Mouse (Mus musculus): ENCODE measurements around the gene Slc37a1.
"Not testable (repeated sequence)": the region's sequence is repeated elsewhere in the genome, so short reads cannot be mapped to it uniquely, and the experiment has no call there.

Slc37a1 gene

GRCm38 (mm10) chr17:31268016-31268415, 18.6 kb upstream of the Slc37a1 start:
- no peak for DNase-seq (ENCODE audit: low read depth)

- no peak for DNase-seq (ENCODE audit: low read depth)
Observed at GRCm38 (mm10) chr17:31269761-31270160, 16.8 kb upstream of the Slc37a1 start.

DNA sequence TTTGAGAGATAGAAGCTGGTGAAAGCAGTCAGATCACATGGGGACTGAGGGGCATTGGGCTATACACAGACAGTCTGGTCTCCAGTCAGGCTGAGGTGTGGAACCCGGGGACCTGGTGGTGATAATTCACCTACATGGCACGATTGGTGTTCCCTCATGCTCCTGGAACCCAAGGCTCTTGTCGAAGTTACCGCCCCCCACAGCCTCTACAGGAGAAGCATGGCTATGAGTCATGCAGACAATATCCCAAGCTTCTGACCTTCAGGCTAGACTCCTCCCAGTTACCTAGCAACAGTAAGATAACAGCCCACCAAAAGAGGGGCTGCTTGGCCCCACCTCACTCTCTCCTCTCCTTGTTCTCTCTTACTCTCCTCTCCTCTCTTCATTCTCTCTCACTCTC, 16.3 kb upstream of the Slc37a1 start:
- DNase-seq (ENCODE audit: low read depth): no peak

DNA sequence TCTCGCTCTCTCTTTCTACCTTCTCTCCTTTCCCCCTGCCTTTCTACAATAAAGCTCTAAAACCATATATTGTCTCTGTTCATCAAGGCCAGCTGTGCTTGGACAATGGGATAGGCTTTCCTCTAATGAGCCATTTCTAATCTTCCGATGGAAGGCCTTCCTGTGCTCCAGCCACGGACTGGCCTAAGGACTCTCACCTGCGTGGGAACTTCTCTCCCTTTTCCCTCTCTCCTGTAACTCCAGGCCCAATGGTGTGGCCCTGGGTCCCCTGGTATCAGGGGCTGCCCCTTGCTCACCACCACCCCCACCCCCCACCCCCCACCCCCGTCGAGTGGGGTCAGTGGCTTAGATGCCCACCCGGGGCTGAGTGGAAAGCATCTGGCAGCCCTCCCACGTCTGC, 15.9 kb upstream of the Slc37a1 start:
- DNase-seq (ENCODE audit: low read depth): not testable (repeated sequence)

GRCm38 (mm10) chr17:31271136-31271851, 15.3 kb upstream of the Slc37a1 start:
- DNase-seq (ENCODE audit: low read depth): no peak

DNA sequence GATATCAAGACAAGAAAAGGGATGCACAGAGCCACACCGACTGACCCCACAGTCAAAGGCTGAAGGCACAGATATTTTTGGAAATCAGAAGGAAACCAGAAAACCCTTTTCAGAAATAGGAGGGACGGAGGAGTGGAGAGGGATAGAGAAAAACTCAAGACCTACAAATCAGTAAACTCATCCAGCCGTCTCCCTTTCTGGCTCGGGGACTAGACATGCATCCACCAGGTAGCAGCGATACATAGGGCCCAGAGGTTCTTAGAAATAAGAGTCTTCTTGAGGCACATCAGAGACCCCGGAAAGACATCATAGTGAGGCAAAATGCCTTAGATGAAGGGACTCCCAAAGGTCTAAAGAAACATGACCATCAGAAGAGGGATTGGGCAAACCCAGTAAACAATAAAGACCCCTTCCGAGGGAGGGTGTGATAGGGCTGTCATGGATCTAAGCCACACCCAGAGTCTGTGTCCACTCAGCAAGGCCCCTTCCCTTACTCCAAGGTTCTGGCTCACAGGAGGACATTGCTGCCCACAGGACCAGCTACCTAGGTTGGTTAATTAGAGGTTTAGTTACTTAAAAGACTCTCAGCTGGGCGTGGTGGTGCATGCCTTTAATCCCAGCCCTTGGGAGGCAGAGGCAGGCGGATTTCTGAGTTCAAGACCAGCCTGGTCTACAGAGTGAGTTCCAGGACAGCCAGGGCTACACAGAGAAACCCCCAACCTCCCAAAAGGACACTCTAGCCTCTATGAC, 14.0 kb upstream of the Slc37a1 start:
- DNase-seq (ENCODE audit: low read depth): no peak

GRCm38 (mm10) chr17:31273631-31274030, 13.0 kb upstream of the Slc37a1 start:
- no peak for DNase-seq (ENCODE audit: low read depth)

- no peak for DNase-seq (ENCODE audit: low read depth)
Observed at GRCm38 (mm10) chr17:31275181-31275580, 11.4 kb upstream of the Slc37a1 start.

- DNase-seq (ENCODE audit: low read depth): no peak
Observed at GRCm38 (mm10) chr17:31276207-31276921, 10.2 kb upstream of the Slc37a1 start.

DNA sequence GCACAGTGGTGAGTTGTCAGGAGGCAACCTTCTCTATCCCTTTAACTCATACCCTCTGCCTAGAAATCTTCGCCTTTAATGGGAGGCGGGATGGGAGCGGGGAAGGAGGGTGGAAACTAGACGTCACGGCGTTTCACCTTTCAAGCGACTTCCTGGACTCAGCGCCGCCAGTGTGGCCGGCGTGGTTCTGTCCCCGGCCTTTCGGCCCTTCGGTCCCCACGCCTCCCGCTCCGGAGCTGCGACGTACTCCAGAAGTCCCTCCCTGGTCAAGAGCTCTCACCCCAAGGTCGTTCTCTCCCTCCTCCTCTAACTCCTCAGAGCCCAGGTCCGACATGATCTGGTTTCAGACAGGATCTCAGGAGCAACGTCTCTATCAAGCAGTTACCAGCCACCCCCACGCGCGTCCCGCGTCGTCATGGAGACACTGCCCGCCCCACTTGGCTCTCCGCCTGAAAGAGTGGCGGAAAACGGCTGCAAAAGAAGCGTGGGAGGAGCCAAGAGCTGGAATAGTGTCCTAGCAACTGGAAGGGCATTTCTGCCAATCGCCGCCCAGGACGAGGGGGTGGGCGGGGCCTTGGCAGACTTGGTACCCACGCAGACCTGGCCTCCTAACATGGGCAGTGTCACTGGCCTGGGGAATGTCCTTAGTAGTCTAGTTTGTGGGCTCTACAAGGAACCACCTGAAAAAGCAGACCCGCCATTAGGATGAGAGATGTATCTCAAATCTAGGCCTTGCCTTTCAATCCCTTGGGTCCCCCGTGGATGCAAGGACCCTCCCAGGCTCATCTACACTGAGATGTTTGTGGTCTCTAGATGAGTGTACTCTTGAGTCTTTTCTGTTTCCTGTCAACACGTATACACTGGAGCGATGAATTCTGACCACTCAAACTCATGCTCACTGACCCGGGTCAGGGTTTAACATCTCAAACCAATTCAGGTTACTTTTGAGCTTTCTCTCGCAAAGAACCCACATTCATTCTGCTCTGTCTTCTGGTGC, 9.4 kb upstream of the Slc37a1 start, which contains the start of gene Rsph1:
Gene Rsph1 (minus strand): TSS at position 462 of the 997 bp plus-strand sequence.
- DNase-seq (ENCODE audit: low read depth): no peak

DNA sequence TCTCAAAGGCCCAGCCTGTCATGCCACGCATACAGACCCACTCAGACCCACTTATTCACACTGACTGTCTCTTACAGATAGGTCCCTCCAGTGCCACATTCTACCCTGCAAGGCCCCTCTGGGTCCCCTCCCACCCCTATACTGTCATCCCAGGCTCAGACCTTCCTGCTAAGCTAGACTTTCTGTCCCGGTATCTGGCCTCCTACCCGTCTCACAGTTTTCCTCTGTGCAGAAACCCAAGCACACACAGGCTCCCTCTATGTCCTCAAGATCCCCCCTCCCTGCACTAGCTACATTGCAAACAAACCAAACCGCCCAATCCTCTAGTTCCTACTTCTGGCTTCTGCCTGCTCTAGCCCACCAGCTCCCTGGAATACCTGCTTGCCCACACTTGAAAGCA, 8.7 kb upstream of the Slc37a1 start:
- no peak for DNase-seq (ENCODE audit: low read depth)

DNA sequence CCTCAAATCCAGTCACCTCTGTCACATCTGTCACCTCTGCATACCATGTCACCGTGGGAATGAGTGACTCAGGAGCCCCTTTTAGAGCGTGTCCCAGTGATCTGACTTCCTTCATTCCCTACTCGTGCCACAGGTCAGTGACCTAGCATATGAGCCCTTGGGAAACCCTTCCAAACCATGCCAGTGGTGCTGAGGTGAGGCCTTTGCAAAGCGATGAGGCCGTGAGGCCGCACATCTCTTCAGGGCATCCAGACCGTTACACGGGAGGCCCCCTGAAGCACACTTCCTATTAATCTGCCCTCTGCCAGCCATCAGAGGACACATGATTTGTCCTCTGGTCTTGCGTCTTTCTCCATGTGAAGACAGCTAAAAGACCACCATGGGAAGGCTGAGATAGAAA, 7.1 kb upstream of the Slc37a1 start:
- DNase-seq (ENCODE audit: low read depth): no peak

DNA sequence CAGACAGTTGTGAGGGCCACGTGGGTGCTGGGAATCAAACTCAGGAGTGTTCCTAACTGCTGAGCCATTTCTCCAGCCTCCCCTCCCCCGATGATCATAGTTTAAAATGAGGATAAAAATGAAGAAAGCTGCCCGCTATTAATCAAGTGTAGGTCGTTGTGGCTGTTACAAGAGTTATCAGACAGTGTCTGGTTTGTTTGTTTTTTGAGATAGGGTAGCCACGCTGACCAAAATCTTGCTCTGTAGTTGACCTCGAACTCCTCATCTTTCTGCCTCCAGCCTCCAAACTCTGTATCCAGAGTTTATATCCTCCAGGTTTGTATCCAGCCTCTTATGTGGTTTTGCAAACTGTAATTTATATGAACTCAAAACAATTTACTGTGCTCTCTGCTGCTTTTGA, 6.3 kb upstream of the Slc37a1 start:
- no peak for DNase-seq (ENCODE audit: low read depth)

- DNase-seq (ENCODE audit: low read depth): no peak
Observed at GRCm38 (mm10) chr17:31281830-31282686, 4.5 kb upstream of the Slc37a1 start.

GRCm38 (mm10) chr17:31282687-31283053, 3.9 kb upstream of the Slc37a1 start:
- no peak for DNase-seq (ENCODE audit: low read depth)

DNA sequence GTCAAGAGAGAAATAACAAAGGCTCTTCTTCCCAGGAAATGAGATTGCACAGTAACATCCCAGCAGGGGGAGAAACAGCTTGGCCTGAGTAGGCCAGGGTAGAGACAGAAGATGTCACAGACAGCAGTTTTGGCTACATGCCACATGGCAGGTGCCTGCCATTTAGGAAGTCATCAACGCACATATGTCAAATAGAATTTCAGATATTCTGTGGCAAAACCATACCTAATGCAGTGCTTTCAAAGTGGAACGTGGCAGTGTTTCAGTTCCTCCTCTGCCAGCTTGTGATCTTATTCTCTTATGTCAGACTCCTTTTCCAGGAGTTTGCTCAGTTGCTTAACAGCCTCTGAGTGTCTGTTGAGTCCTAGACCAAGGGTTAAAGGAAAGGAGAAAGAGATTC, 725 bp upstream of the Slc37a1 start:
- no peak for DNase-seq (ENCODE audit: low read depth)

GRCm38 (mm10) chr17:31287216-31287615, 624 bp downstream of the Slc37a1 start:
- no peak for DNase-seq (ENCODE audit: low read depth)

GRCm38 (mm10) chr17:31288999-31289726, 2.6 kb downstream of the Slc37a1 start:
- no peak for DNase-seq (ENCODE audit: low read depth)

GRCm38 (mm10) chr17:31290311-31290710, 3.7 kb downstream of the Slc37a1 start:
- DNase-seq (ENCODE audit: low read depth): no peak

DNA sequence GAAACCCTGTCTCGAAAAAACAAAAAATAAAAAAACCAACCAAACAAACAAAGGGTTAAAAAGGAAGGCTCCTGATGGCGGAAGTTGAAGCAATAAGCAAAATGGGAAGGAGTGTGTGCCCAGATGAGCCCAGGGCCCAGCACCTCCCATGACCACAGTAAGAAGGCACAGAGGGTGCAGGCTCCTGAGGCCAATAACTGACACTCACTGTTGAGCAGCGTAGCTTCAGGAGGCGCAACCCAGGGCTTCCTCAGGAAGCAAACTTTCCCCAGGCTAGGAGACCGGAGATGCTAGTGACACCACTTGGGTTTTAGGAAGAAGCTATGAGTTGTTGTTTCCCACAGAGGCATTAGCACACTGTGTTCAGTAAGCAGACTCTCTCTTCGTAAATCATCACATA, 4.3 kb downstream of the Slc37a1 start:
- DNase-seq (ENCODE audit: low read depth): no peak

Data from c-Kit-positive CD71-negative TER-119-negative erythroid progenitor cells, embryonic 14.5 days (primary cell).